Mouse (Mus musculus) hindbrain, embryonic 13.5 days (tissue): Measurements from ENCODE around the gene 1600012H06Rik. TPM values are rescaled to one million over a fixed set of nuclear protein-coding genes. Genes with fewer than 3 reads are reported as not detected.
"Not testable (repeated sequence)": the region's sequence is repeated elsewhere in the genome, so short reads cannot be mapped to it uniquely, and the experiment has no call there.

Experiments used
- ATAC-seq: fragments of 200-750 bp; cut with Nextera tagmentation; 2 replicates; pipeline ENCODE4 v1.8.0; 2017; ENCODE audit warnings: moderate TSS enrichment; ENCODE audit not compliant: low FRiP score
- H3K27ac ChIP-seq: fragments of 300-500 bp; sonication (generic); 2 replicates; pipeline ENCODE4 v1.5.1; 2015; ENCODE audit warnings: inconsistent platforms, mild to moderate bottlenecking, moderate library complexity
- H3K27me3 ChIP-seq: fragments of 300-500 bp; sonication (generic); 2 replicates; pipeline ENCODE4 v1.6.1; 2015; ENCODE audit warnings: mild to moderate bottlenecking, inconsistent platforms
- H3K36me3 ChIP-seq: fragments of 300-500 bp; sonication (generic); 2 replicates; pipeline ENCODE4 v1.6.1; 2015; ENCODE audit warnings: mild to moderate bottlenecking, inconsistent platforms
- H3K4me1 ChIP-seq: fragments of 300-500 bp; sonication (generic); replicated peaks from 2 replicates; pipeline ENCODE4 v1.6.1; 2015; ENCODE audit warnings: inconsistent platforms
- H3K4me2 ChIP-seq: fragments of 300-500 bp; sonication (generic); 2 replicates; pipeline ENCODE4 v1.6.1; 2015; ENCODE audit warnings: inconsistent platforms, mild to moderate bottlenecking, moderate library complexity
- H3K4me3 ChIP-seq: fragments of 300-500 bp; sonication (generic); 2 replicates; pipeline ENCODE4 v1.5.1; 2015; ENCODE audit warnings: mild to moderate bottlenecking, inconsistent platforms
- H3K9ac ChIP-seq: fragments of 300-500 bp; sonication (generic); 2 replicates; pipeline ENCODE4 v1.6.1; 2015; ENCODE audit warnings: mild to moderate bottlenecking, inconsistent platforms
- H3K9me3 ChIP-seq: fragments of 300-500 bp; sonication (generic); 2 replicates; pipeline ENCODE4 v1.6.1; 2016; ENCODE audit warnings: inconsistent platforms
- WGBS: fragments of 180-500 bp; shearing (Covaris S2); methylation state at CpG from one replicate; pipeline ENCODE4 v1.1.7; 2015; 5-methylcytosine and 5-hydroxymethylcytosine counted together
- polyA plus RNA-seq: library from polyadenylated mRNA; unstranded; fragments of >200 nt; fragmentation: Nextera tagmentation; extraction: Ambion mirVana; gene quantifications from 2 replicates; pipeline ENCODE4 v1.2.1, GENCODE M21; 2015

1600012H06Rik gene
- polyA plus RNA-seq, 1 experiment from 2014 or later: 32.8 TPM

DNA sequence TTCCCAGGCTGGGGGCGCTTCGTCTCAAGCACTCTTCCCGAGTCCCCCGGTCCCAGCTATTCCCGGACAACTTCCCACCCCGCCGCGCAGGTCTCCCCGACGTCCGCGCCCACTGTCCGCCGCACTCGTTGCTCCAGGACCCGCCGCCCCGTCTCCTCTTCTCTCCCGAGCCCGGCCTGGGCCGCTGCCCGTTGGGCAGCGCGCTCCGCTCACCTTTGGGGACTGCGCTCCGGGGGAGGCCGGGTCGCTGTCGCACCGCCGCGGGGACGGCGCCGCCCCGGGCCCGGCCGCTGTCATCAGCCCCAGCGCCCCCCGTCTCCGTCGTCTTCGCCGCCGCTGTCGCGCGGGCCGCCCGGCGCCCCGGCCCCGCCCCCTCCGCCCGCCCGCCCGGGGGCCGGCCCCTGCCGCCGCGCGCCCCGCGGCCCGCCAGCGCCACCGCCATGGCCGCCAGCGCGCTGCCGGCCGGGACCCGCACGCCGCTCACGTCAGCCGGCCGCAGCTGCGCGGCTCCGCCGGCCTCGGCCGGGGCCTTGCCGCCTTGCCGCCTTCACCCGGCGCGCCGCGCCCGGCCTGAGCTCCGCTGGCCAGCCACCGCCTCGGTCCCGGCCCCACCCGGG, 49.6 kb downstream of the 1600012H06Rik start:
- not testable (repeated sequence) for H3K27ac ChIP-seq, H3K4me2 ChIP-seq, H3K4me1 ChIP-seq, H3K9me3 ChIP-seq, H3K9ac ChIP-seq, H3K4me3 ChIP-seq, H3K36me3 ChIP-seq, H3K27me3 ChIP-seq
- WGBS: no CpG with 5 or more reads among the region's 98 CpGs
- peak; percentile 78 for ATAC-seq

- ATAC-seq: peak; percentile 90
- not testable (repeated sequence) for H3K9me3 ChIP-seq, H3K4me1 ChIP-seq, H3K27me3 ChIP-seq, H3K4me3 ChIP-seq, H3K4me2 ChIP-seq, H3K27ac ChIP-seq, H3K36me3 ChIP-seq, H3K9ac ChIP-seq
- WGBS: no CpG with 5 or more reads among the region's 47 CpGs
Observed at GRCm38 (mm10) chr17:14993139-14993832, 50.3 kb downstream of the 1600012H06Rik start.

- H3K27me3 ChIP-seq, H3K27ac ChIP-seq, H3K4me2 ChIP-seq, H3K9ac ChIP-seq, ATAC-seq, H3K4me3 ChIP-seq, H3K36me3 ChIP-seq, H3K9me3 ChIP-seq, H3K4me1 ChIP-seq: not testable (repeated sequence)
- no CpG with 5 or more reads among the region's 5 CpGs for WGBS
Observed at GRCm38 (mm10) chr17:14994140-14994539, 51.2 kb downstream of the 1600012H06Rik start.

DNA sequence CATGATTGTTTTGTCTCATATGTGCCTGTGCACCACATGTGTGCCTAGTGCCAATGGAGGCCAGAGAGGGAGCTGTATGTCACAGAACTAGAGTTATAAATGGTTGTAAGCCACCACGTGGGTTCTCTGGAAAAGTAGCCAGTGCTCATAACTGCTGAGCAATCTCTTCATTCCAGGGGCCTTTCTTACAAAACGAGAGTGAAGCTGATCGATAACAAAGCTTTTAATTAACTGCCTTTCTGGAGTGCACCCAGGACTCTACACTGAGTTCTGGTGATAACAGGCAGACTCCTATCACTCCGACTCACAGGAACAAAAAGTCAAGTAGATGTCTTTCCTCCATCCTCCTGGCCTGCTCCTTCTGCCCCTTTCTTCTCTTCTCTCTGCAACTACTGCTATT, 57.1 kb downstream of the 1600012H06Rik start:
- H3K9me3 ChIP-seq, H3K9ac ChIP-seq, H3K4me3 ChIP-seq, H3K4me1 ChIP-seq, H3K27me3 ChIP-seq, H3K36me3 ChIP-seq, H3K4me2 ChIP-seq, ATAC-seq, H3K27ac ChIP-seq: not testable (repeated sequence)
- WGBS: no CpG with 5 or more reads among the region's 4 CpGs

DNA sequence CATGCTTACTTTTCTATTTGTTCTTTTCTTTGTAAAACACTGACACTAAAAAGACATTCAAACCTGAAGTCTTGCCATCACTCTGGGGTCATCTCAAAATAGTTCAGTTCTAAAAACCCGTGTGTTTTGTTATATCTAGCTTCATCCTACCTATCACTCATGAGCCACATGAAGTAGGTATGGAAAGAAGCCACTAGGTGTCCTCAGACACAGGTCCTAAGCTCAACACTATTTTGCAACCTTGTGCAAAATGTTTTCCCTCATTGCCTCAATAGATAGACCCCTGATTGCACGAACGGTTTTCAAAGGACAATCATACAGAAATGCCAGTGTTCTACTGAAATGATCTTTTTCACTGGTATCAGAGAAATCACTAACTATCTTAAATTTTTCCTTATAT, 66.1 kb downstream of the 1600012H06Rik start:
- not testable (repeated sequence) for H3K4me1 ChIP-seq, H3K27ac ChIP-seq, H3K9ac ChIP-seq, H3K9me3 ChIP-seq, H3K4me2 ChIP-seq, H3K36me3 ChIP-seq, ATAC-seq, H3K27me3 ChIP-seq, H3K4me3 ChIP-seq
- WGBS: no CpG with 5 or more reads among the region's 3 CpGs

Other genes starting within 250 kb of the 1600012H06Rik start
- gene Thbs2, start 248.9 kb upstream of the 1600012H06Rik start, polyA plus RNA-seq: 4.1 and 7.3 TPM in 2 replicates
- 8.5 and 12.1 TPM in 2 replicates for gene Wdr27, start within 50 bp of the 1600012H06Rik start, polyA plus RNA-seq
- gene Phf10, start 18.1 kb downstream of the 1600012H06Rik start, polyA plus RNA-seq: 13.7 and 16.3 TPM in 2 replicates
- 10.0 and 12.6 TPM in 2 replicates for gene 9030025P20Rik, start 35.3 kb downstream of the 1600012H06Rik start, polyA plus RNA-seq
- 1.3 and 1.6 TPM in 2 replicates for gene Gm3417, start 35.6 kb downstream of the 1600012H06Rik start, polyA plus RNA-seq
- 8.9 and 10.0 TPM in 2 replicates for gene Gm3435, start 67.0 kb downstream of the 1600012H06Rik start, polyA plus RNA-seq
- 97.6 and 104 TPM in 2 replicates for gene Ermard, start 98.0 kb downstream of the 1600012H06Rik start, polyA plus RNA-seq
- 1.1 TPM in 1 of 2 replicates, not detected in the other for gene Tcte3, start 98.3 kb downstream of the 1600012H06Rik start, polyA plus RNA-seq
- 4.9 and 5.1 TPM in 2 replicates for gene Gm3448, start 98.4 kb downstream of the 1600012H06Rik start, polyA plus RNA-seq